Mouse (Mus musculus): ENCODE results near the gene Zdhhc1.

The Zdhhc1 gene

GRCm38 (mm10) chr8:105496439-105497180 is at the start of gene Zdhhc1:
Gene Zdhhc1 (minus strand): TSS chr8:105496902.
- no peaks in the 10 kb centered on the region for H3K27me3 ChIP-seq (ENCODE audit: control insufficient read depth, insufficient read depth, low read length, poor library complexity, severe bottlenecking)
- H3K36me3 ChIP-seq (ENCODE audit: control insufficient read depth, insufficient read depth, low read length, poor library complexity, severe bottlenecking): no peaks in the 10 kb centered on the region

GRCm38 (mm10) chr8:105545249-105545648 is 48.5 kb upstream of the Zdhhc1 start:
- H3K36me3 ChIP-seq (ENCODE audit: control insufficient read depth, insufficient read depth, low read length, poor library complexity, severe bottlenecking): no peaks in the 10 kb centered on the region
- no peaks in the 10 kb centered on the region for H3K27me3 ChIP-seq (ENCODE audit: control insufficient read depth, insufficient read depth, low read length, poor library complexity, severe bottlenecking)
- no peak for DNase-seq (ENCODE audit: low read depth, low spot score)

More at GRCm38 (mm10) chr8:105496439-105497180, at the start of gene Zdhhc1:
- peak; percentile 78 for DNase-seq (ENCODE audit: low read depth, low spot score)

- DNase-seq (ENCODE audit: low read depth, low spot score): no peak
- Histone ChIP-seq H3K27me3 (ENCODE audit: control insufficient read depth, insufficient read depth, low read length, poor library complexity, severe bottlenecking) (no peaks in the 10 kb centered on the region), H3K36me3 (ENCODE audit: control insufficient read depth, insufficient read depth, low read length, poor library complexity, severe bottlenecking) (no peaks in the 10 kb centered on the region)
Observed at GRCm38 (mm10) chr8:105544544-105545205, 48.0 kb upstream of the Zdhhc1 start.

- Histone ChIP-seq H3K36me3 (ENCODE audit: control insufficient read depth, insufficient read depth, low read length, poor library complexity, severe bottlenecking) (no peaks in the 10 kb centered on the region), H3K27me3 (ENCODE audit: control insufficient read depth, insufficient read depth, low read length, poor library complexity, severe bottlenecking) (no peaks in the 10 kb centered on the region)
- DNase-seq (ENCODE audit: low read depth, low spot score): no peak
Observed at GRCm38 (mm10) chr8:105543703-105544102, 47.0 kb upstream of the Zdhhc1 start.

- peaks cover 3% of the 10 kb centered on the region; the same call in 1 of the 2 replicates for H3K36me3 ChIP-seq (ENCODE audit: control insufficient read depth, insufficient read depth, low read length, poor library complexity, severe bottlenecking)
- H3K27me3 ChIP-seq (ENCODE audit: control insufficient read depth, insufficient read depth, low read length, poor library complexity, severe bottlenecking): no peaks in the 10 kb centered on the region
- no peak for DNase-seq (ENCODE audit: low read depth, low spot score)
Observed at GRCm38 (mm10) chr8:105542808-105543207, 46.1 kb upstream of the Zdhhc1 start.

GRCm38 (mm10) chr8:105542032-105542656 is 45.4 kb upstream of the Zdhhc1 start:
- Histone ChIP-seq H3K27me3 (ENCODE audit: control insufficient read depth, insufficient read depth, low read length, poor library complexity, severe bottlenecking) (no peaks in the 10 kb centered on the region), H3K36me3 (ENCODE audit: control insufficient read depth, insufficient read depth, low read length, poor library complexity, severe bottlenecking) (peaks cover 3% of the 10 kb centered on the region; the same call in 1 of the 2 replicates)
- no peak for DNase-seq (ENCODE audit: low read depth, low spot score)

GRCm38 (mm10) chr8:105538940-105539339 is 42.2 kb upstream of the Zdhhc1 start:
- DNase-seq (ENCODE audit: low read depth, low spot score): no peak
- Histone ChIP-seq H3K27me3 (ENCODE audit: control insufficient read depth, insufficient read depth, low read length, poor library complexity, severe bottlenecking) (no peaks in the 10 kb centered on the region), H3K36me3 (ENCODE audit: control insufficient read depth, insufficient read depth, low read length, poor library complexity, severe bottlenecking) (peaks cover 5% of the 10 kb centered on the region)

- Histone ChIP-seq H3K27me3 (ENCODE audit: control insufficient read depth, insufficient read depth, low read length, poor library complexity, severe bottlenecking) (no peaks in the 10 kb centered on the region), H3K36me3 (ENCODE audit: control insufficient read depth, insufficient read depth, low read length, poor library complexity, severe bottlenecking) (peaks cover 5% of the 10 kb centered on the region)
- no peak for DNase-seq (ENCODE audit: low read depth, low spot score)
Observed at GRCm38 (mm10) chr8:105537011-105537677, 40.4 kb upstream of the Zdhhc1 start.

- no peak for DNase-seq (ENCODE audit: low read depth, low spot score)
- Histone ChIP-seq H3K36me3 (ENCODE audit: control insufficient read depth, insufficient read depth, low read length, poor library complexity, severe bottlenecking) (peaks cover 5% of the 10 kb centered on the region), H3K27me3 (ENCODE audit: control insufficient read depth, insufficient read depth, low read length, poor library complexity, severe bottlenecking) (no peaks in the 10 kb centered on the region)
Observed at GRCm38 (mm10) chr8:105536546-105536945, 39.8 kb upstream of the Zdhhc1 start.

- Histone ChIP-seq H3K27me3 (ENCODE audit: control insufficient read depth, insufficient read depth, low read length, poor library complexity, severe bottlenecking) (no peaks in the 10 kb centered on the region), H3K36me3 (ENCODE audit: control insufficient read depth, insufficient read depth, low read length, poor library complexity, severe bottlenecking) (peaks cover 5% of the 10 kb centered on the region)
- peak; percentile 76 for DNase-seq (ENCODE audit: low read depth, low spot score)
Observed at GRCm38 (mm10) chr8:105533892-105534329, 37.2 kb upstream of the Zdhhc1 start.

- no peak for DNase-seq (ENCODE audit: low read depth, low spot score)
- Histone ChIP-seq H3K27me3 (ENCODE audit: control insufficient read depth, insufficient read depth, low read length, poor library complexity, severe bottlenecking) (no peaks in the 10 kb centered on the region), H3K36me3 (ENCODE audit: control insufficient read depth, insufficient read depth, low read length, poor library complexity, severe bottlenecking) (peaks cover 5% of the 10 kb centered on the region)
Observed at GRCm38 (mm10) chr8:105533439-105533838, 36.7 kb upstream of the Zdhhc1 start.

GRCm38 (mm10) chr8:105531774-105532173 is 35.1 kb upstream of the Zdhhc1 start:
- Histone ChIP-seq H3K27me3 (ENCODE audit: control insufficient read depth, insufficient read depth, low read length, poor library complexity, severe bottlenecking) (no peaks in the 10 kb centered on the region), H3K36me3 (ENCODE audit: control insufficient read depth, insufficient read depth, low read length, poor library complexity, severe bottlenecking) (peaks cover 1% of the 10 kb centered on the region)
- peak; percentile 57 for DNase-seq (ENCODE audit: low read depth, low spot score)

GRCm38 (mm10) chr8:105529271-105529670 is 32.6 kb upstream of the Zdhhc1 start:
- Histone ChIP-seq H3K27me3 (ENCODE audit: control insufficient read depth, insufficient read depth, low read length, poor library complexity, severe bottlenecking) (no peaks in the 10 kb centered on the region), H3K36me3 (ENCODE audit: control insufficient read depth, insufficient read depth, low read length, poor library complexity, severe bottlenecking) (peaks cover 2% of the 10 kb centered on the region; the same call in 1 of the 2 replicates)
- DNase-seq (ENCODE audit: low read depth, low spot score): no peak

GRCm38 (mm10) chr8:105528206-105528605 is 31.5 kb upstream of the Zdhhc1 start:
- H3K27me3 ChIP-seq (ENCODE audit: control insufficient read depth, insufficient read depth, low read length, poor library complexity, severe bottlenecking): no peaks in the 10 kb centered on the region
- H3K36me3 ChIP-seq (ENCODE audit: control insufficient read depth, insufficient read depth, low read length, poor library complexity, severe bottlenecking): peaks cover 2% of the 10 kb centered on the region; the same call in 1 of the 2 replicates
- no peak for DNase-seq (ENCODE audit: low read depth, low spot score)
